Mouse (Mus musculus): ENCODE data around the gene Grid1. TPM values are rescaled to one million over a fixed set of nuclear protein-coding genes. Genes with fewer than 3 reads are reported as not detected.

Gene Grid1
- polyA plus RNA-seq, 1 experiment from 2014 or later: 0.33 TPM

DNA sequence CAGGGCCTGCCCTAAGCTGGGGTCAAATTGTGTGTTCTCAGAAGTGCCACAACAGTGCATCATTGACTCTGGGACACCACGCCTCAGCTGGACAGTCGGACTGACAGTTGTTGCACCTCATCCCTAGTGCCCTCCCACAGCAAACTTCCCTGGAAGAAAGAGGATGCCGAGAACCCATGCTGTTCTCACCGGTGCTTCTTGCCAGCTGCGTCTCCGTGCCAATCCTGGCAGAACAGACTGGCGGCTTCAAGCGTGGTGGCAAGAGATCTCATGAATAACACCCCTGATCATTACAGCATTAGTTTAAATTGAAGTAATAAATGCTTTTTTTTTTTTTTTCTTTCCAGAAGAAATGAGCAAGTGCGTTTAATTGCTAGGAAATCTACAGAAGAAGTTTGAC lies 133.7 kb downstream of the Grid1 start:
- Histone ChIP-seq H3K4me1 (replicated peaks) (no peaks in the 10 kb centered on the region), H3K4me2 (no peak overlapping the region), H3K9ac (no peak overlapping the region), H3K9me3 (replicated peaks) (no peaks in the 10 kb centered on the region), H3K27me3 (no peaks in the 10 kb centered on the region), H3K36me3 (no peaks in the 10 kb centered on the region), H3K27ac (no peak overlapping the region), H3K4me3 (no peak overlapping the region)
- ATAC-seq (replicated peaks; ENCODE audit: insufficient number of reproducible peaks, insufficient read depth, low FRiP score, low read depth): no peak
- 87% methylated on average over 9 of the region's 9 CpGs for WGBS

DNA sequence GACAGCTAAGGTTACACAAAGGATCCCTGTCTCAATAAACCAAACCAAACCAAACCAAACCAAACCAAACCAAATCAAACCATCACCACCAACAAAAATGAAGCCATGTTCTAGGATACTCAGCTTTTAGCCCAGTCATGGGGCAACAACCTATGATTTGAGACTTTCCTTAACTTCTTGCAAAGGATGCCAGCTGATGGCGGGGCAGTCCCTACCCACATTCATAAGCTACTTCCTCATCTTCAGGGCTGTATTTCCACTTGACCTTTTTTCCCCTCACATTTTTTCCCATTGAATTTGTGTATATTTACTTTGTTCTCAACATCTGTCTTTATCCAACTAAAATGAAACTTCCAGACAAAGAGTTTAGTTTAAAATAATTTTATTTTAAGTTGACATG lies 135.8 kb downstream of the Grid1 start:
- no peak for ATAC-seq (replicated peaks; ENCODE audit: insufficient number of reproducible peaks, insufficient read depth, low FRiP score, low read depth)
- Histone ChIP-seq H3K9me3 (replicated peaks) (no peaks in the 10 kb centered on the region), H3K27me3 (no peaks in the 10 kb centered on the region), H3K9ac (no peak overlapping the region), H3K4me2 (no peak overlapping the region), H3K36me3 (no peaks in the 10 kb centered on the region), H3K4me1 (replicated peaks) (no peaks in the 10 kb centered on the region), H3K27ac (no peak overlapping the region), H3K4me3 (no peak overlapping the region)
- WGBS: 88% methylated on average over 1 of the region's 1 CpGs

DNA sequence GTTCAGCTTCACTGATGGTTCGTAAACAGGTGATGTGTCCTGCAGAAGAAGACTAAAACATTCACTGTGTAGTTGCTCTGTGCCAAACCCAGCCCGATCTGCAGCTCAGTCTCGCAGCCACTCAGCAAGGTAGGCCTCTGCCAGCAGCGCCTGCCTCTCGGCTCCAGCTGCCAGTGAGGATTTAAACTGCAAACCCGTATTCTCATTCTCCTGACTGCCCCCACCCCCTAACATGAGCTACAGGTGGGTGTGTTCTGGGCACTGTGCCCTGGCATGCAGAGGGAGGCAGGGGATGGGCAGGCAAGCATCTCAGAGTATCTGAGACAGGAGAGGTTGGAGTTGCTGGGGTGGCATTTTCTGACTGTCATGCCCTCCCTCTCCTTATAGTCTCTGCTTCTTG lies 140.3 kb downstream of the Grid1 start:
- H3K36me3 ChIP-seq: no peaks in the 10 kb centered on the region
- no peak overlapping the region for H3K4me3 ChIP-seq
- H3K9me3 ChIP-seq (replicated peaks): no peaks in the 10 kb centered on the region
- no peak overlapping the region for H3K9ac ChIP-seq
- no peaks in the 10 kb centered on the region for H3K27me3 ChIP-seq
- no peak overlapping the region for H3K4me2 ChIP-seq
- no peak for ATAC-seq (replicated peaks; ENCODE audit: insufficient number of reproducible peaks, insufficient read depth, low FRiP score, low read depth)
- WGBS: 51% methylated on average over 6 of the region's 6 CpGs
- no peak overlapping the region for H3K27ac ChIP-seq
- peaks cover 4% of the 10 kb centered on the region for H3K4me1 ChIP-seq (replicated peaks)

DNA sequence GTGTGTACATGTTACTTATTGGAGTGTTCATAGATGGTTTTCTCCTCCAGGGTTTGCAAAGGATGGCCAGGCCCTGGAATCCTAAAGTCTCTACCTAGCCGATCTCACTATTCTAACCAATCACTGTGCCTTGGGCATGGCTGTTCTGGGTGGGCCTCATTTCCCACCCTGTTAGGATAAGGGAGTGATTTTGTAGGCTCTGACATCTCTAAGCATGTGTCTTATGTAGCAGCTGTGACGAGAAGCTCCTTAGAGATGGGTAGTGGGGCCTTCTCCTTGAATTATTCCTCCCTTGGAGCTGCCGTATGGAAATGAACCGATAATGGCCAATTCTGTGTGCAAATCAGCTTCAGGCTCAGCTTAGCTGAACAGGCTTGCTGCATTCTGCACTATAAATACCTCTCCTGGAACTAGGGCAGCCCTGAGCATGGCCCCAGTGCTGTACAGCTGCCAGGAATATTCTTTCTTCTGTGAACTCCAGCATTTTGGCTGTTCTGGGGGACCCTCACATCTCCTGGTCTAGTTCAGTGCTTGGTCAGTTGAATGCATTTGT lies 143.8 kb downstream of the Grid1 start:
- Histone ChIP-seq H3K9me3 (replicated peaks) (no peaks in the 10 kb centered on the region), H3K4me3 (no peak overlapping the region), H3K9ac (no peak overlapping the region), H3K4me2 (no peak overlapping the region), H3K36me3 (no peaks in the 10 kb centered on the region), H3K27ac (no peak overlapping the region), H3K27me3 (no peaks in the 10 kb centered on the region), H3K4me1 (replicated peaks) (peaks cover 4% of the 10 kb centered on the region)
- ATAC-seq (replicated peaks; ENCODE audit: insufficient number of reproducible peaks, insufficient read depth, low FRiP score, low read depth): no peak
- WGBS: 67% methylated on average over 4 of the region's 4 CpGs

DNA sequence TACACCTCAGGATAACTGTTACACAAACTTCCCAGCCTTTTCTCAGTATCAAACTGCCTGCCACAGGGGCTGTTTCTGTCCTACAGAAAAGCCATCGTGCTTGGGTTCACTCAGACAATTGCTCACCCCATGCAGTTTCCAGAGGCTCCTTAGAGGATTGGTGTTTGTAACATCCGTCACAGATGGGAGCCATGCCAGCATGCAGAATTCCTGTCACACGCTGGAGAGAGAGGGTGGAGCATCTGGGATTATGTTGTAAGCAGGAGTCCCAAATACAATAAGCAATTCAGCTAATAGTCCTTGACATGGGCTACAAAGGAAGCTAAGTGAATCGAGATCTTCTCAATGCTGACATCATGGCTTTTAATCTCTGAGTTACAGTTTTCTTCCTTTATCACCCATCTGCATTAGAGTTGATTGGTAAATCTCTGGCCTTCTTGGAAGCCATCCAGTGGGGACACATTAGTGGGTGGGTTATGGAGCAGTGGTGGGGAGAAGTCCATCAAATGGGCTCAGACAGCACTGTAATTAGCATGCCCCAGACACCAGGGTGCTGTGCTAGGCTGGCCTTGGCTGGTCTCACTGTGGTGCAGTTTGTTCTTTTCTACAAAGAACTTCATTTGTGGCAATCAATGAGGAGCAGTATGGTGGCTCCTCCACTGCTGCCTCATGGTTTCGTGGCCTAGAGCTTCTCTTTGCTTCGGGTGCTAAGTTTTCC lies 149.4 kb downstream of the Grid1 start:
- no peaks in the 10 kb centered on the region for H3K27me3 ChIP-seq
- no peak overlapping the region for H3K27ac ChIP-seq
- WGBS: 44% methylated on average over 6 of the region's 6 CpGs
- no peak overlapping the region for H3K4me2 ChIP-seq
- no peak overlapping the region for H3K9ac ChIP-seq
- no peaks in the 10 kb centered on the region for H3K36me3 ChIP-seq
- no peaks in the 10 kb centered on the region for H3K4me1 ChIP-seq (replicated peaks)
- ATAC-seq (replicated peaks; ENCODE audit: insufficient number of reproducible peaks, insufficient read depth, low FRiP score, low read depth): no peak
- H3K4me3 ChIP-seq: no peak overlapping the region
- H3K9me3 ChIP-seq (replicated peaks): no peaks in the 10 kb centered on the region

DNA sequence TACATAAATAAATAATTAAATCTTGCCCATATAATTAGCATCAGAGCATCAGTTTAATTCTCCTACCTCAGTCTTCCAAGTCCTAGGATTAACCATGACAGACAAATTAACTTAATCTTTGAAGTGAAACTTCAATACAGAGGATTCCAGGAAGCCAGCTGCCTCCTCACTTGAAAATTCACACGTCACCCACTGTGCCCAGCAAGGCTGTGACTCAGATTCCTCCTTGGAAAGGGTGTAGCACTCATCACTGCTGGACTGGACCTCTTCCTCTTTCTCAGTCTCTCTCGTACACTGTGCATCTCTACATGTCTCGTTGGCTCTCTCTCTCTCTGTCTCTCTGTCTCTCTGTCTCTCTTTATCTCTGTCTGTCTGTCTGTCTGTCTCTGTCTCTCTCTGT lies 153.0 kb downstream of the Grid1 start:
- no peak for ATAC-seq (replicated peaks; ENCODE audit: insufficient number of reproducible peaks, insufficient read depth, low FRiP score, low read depth)
- Histone ChIP-seq H3K4me1 (replicated peaks) (no peaks in the 10 kb centered on the region), H3K36me3 (no peaks in the 10 kb centered on the region), H3K9ac (no peak overlapping the region), H3K27ac (no peak overlapping the region), H3K4me2 (no peak overlapping the region), H3K27me3 (no peaks in the 10 kb centered on the region), H3K4me3 (no peak overlapping the region), H3K9me3 (replicated peaks) (no peaks in the 10 kb centered on the region)
- WGBS: 75% methylated on average over 3 of the region's 3 CpGs

DNA sequence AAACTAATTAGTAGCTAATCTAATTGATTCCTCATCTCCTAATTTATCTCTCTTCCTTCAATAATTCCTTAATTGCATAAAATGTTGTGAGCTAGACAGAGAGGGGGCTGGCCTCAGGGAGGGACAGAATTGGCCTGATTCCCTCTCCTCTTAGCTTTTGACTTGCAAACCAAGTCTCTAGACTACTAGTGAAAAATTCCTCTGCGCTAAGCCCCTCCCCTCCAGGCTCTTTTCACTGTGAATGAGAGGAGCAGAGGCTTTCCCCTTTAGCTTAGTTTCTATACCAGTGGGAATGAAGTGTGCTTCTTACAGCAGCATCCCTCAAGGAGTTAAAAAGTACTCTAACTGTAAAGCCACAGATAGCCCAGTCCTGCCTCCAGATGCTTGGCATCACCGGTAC lies 160.8 kb downstream of the Grid1 start:
- ATAC-seq (replicated peaks; ENCODE audit: insufficient number of reproducible peaks, insufficient read depth, low FRiP score, low read depth): no peak
- Histone ChIP-seq H3K4me2 (no peak overlapping the region), H3K27me3 (no peaks in the 10 kb centered on the region), H3K27ac (no peak overlapping the region), H3K9ac (no peak overlapping the region), H3K9me3 (replicated peaks) (no peaks in the 10 kb centered on the region), H3K4me1 (replicated peaks) (no peaks in the 10 kb centered on the region), H3K36me3 (no peaks in the 10 kb centered on the region), H3K4me3 (no peak overlapping the region)
- 22% methylated on average over 2 of the region's 2 CpGs for WGBS

DNA sequence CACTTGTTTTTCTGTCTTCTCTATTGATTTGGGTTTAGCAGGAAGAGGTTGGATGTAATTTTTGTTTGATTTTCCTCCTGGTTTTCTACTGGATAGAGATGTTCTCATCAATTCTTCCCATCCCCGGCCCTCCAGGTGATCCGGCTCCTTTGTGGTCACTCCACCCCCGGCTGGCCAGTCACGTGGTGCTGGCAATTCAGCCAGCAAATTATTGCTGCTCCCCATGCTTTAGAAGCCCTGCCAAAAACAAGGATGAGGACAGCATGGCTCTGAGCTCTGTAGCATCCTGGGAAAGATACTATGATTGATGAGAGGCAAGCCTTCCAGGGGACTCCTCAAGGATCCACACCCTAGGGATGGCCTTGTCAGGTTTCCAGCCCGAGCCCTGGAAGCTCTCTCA lies 169.2 kb downstream of the Grid1 start:
- Histone ChIP-seq H3K9me3 (replicated peaks) (no peaks in the 10 kb centered on the region), H3K36me3 (no peaks in the 10 kb centered on the region), H3K4me2 (no peak overlapping the region), H3K9ac (no peak overlapping the region), H3K27me3 (no peaks in the 10 kb centered on the region), H3K4me1 (replicated peaks) (no peaks in the 10 kb centered on the region), H3K4me3 (no peak overlapping the region), H3K27ac (no peak overlapping the region)
- 70% methylated on average over 5 of the region's 5 CpGs for WGBS
- no peak for ATAC-seq (replicated peaks; ENCODE audit: insufficient number of reproducible peaks, insufficient read depth, low FRiP score, low read depth)

DNA sequence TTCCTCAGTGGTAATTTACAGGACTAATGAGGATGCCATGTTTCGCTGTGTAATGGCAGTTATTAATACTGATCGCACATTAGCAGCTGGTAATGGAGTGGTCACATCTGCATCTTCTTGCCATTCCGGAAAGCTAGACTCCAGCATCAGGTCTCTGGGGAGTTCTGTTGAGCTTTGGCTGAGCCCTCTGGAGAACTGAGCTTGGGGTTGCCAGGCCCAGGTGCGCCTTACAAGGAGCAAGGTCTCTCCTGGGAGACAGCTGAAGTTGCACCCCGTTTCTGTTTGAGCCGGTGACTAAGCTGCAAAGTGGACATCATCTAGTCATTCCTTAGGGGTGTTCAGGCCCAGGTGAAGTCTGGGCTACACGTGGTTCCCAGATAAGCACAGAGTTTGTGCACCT lies 186.8 kb downstream of the Grid1 start:
- Histone ChIP-seq H3K27ac (no peak overlapping the region), H3K4me2 (no peak overlapping the region), H3K4me1 (replicated peaks) (0 out of 2 replicates have a peak, but pooled peaks cover 4% of the 10 kb centered on the region), H3K9ac (no peak overlapping the region), H3K9me3 (replicated peaks) (no peaks in the 10 kb centered on the region), H3K27me3 (no peaks in the 10 kb centered on the region), H3K36me3 (no peaks in the 10 kb centered on the region), H3K4me3 (no peak overlapping the region)
- 71% methylated on average over 7 of the region's 7 CpGs for WGBS
- no peak for ATAC-seq (replicated peaks; ENCODE audit: insufficient number of reproducible peaks, insufficient read depth, low FRiP score, low read depth)

DNA sequence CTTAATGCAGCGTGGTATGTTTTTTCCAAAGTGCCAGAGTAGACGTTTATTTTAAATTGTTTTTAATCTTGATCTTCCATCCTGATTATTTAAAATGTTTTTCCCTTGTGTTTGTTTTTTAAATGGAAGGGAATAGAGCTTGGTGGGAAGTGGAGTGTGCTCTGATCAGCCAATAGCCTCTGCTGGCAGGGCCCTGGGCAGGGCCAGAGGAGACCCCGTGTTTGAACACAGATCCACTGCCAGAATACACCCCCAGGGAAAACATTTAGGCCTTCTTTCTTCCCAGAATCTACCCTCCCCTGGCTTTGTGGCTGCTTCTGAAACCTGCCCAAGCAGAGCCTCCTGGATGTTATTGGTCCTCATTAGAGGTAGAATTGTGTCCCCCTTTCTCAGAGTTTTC lies 188.8 kb downstream of the Grid1 start:
- no peak overlapping the region for H3K4me3 ChIP-seq
- no peak overlapping the region for H3K4me2 ChIP-seq
- 0 out of 2 replicates have a peak, but pooled peaks cover 4% of the 10 kb centered on the region for H3K4me1 ChIP-seq (replicated peaks)
- H3K36me3 ChIP-seq: no peaks in the 10 kb centered on the region
- H3K9me3 ChIP-seq (replicated peaks): no peaks in the 10 kb centered on the region
- ATAC-seq (replicated peaks; ENCODE audit: insufficient number of reproducible peaks, insufficient read depth, low FRiP score, low read depth): no peak
- no peak overlapping the region for H3K9ac ChIP-seq
- H3K27me3 ChIP-seq: no peaks in the 10 kb centered on the region
- 52% methylated on average over 3 of the region's 3 CpGs for WGBS
- H3K27ac ChIP-seq: no peak overlapping the region

DNA sequence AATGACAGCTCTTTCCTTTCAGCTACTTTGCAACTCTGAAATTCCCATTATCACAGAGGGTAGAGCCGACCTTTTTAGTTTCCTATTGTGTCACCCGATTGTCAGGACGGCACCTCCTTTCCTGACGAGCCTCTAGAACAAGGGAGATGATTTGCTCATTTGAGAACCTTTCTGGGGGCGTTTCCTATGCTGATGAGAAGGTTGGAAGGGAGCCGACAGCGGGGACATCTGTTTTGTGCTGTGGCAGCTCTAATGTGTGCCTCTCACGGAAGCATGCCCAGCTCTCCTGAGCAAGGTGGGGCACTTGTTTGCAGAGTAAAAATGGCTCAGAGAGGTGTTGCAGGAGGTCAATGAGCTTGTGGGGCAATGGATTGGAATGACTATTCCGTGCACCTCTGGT lies 189.2 kb downstream of the Grid1 start:
- 20% methylated on average over 9 of the region's 9 CpGs for WGBS

DNA sequence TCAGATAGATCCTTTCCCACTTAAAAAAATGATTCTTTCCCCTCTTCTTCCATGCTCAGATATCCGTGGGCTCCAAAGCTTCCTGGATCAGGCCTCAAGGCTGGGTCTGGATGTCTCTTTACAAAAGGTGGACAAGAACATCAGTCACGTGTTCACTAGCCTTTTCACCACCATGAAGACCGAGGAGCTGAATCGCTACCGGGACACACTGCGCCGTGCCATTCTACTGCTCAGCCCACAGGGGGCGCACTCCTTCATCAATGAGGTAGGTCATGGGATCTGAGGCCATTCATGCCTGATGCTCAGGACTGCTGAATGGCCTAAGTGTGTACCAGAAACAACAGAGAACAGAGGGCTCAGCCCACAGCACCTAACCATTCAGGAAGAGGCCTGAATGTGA lies 206.8 kb downstream of the Grid1 start:
- Histone ChIP-seq H3K9ac (no peak overlapping the region), H3K27ac (no peak overlapping the region), H3K4me3 (no peak overlapping the region), H3K4me1 (replicated peaks) (no peaks in the 10 kb centered on the region), H3K9me3 (replicated peaks) (no peaks in the 10 kb centered on the region), H3K36me3 (no peaks in the 10 kb centered on the region), H3K4me2 (no peak overlapping the region), H3K27me3 (no peaks in the 10 kb centered on the region)
- 88% methylated on average over 8 of the region's 8 CpGs for WGBS
- no peak for ATAC-seq (replicated peaks; ENCODE audit: insufficient number of reproducible peaks, insufficient read depth, low FRiP score, low read depth)

More for the DNA sequence above, 189.2 kb downstream of the Grid1 start:
- H3K27me3 ChIP-seq: no peaks in the 10 kb centered on the region
- no peaks in the 10 kb centered on the region for H3K9me3 ChIP-seq (replicated peaks)
- no peak overlapping the region for H3K27ac ChIP-seq
- no peaks in the 10 kb centered on the region for H3K36me3 ChIP-seq
- 0 out of 2 replicates have a peak, but pooled peaks cover 4% of the 10 kb centered on the region for H3K4me1 ChIP-seq (replicated peaks)
- no peak overlapping the region for H3K9ac ChIP-seq
- ATAC-seq (replicated peaks; ENCODE audit: insufficient number of reproducible peaks, insufficient read depth, low FRiP score, low read depth): no peak
- no peak overlapping the region for H3K4me3 ChIP-seq
- no peak overlapping the region for H3K4me2 ChIP-seq
